Mouse (Mus musculus): ENCODE data around the gene Tmem151b.

DNA sequence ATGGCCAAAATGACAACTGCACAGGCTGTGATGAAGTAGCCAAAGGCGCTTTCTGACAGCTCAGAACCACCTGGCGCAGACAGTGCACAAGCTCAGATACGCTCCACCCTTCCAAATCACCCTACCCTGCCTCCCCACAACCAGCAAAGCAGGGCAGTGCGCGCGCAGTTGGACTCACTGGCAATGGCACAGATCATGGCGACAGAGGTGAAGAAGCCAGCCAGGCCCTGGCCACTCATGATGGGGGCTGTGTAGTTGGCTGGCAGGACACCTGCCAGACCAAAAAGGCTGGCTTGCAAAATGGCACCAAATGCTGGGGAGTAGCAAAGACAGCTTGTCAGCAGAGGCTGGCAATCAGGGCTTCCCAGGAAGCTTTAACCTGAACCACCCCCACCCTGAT lies 39.8 kb upstream of the Tmem151b start:
- TF ChIP-seq POU5F1 (IDR thresholded peaks at IDR 0.05; ENCODE audit: borderline replicate concordance, low read length) = no peak
- TF ChIP-seq NANOG (IDR thresholded peaks at IDR 0.05; ENCODE audit: borderline replicate concordance, low read length) = no peak
